Comparison of ENCODE assay signal across 7 mouse cellular contexts in the genomic region with DNA sequence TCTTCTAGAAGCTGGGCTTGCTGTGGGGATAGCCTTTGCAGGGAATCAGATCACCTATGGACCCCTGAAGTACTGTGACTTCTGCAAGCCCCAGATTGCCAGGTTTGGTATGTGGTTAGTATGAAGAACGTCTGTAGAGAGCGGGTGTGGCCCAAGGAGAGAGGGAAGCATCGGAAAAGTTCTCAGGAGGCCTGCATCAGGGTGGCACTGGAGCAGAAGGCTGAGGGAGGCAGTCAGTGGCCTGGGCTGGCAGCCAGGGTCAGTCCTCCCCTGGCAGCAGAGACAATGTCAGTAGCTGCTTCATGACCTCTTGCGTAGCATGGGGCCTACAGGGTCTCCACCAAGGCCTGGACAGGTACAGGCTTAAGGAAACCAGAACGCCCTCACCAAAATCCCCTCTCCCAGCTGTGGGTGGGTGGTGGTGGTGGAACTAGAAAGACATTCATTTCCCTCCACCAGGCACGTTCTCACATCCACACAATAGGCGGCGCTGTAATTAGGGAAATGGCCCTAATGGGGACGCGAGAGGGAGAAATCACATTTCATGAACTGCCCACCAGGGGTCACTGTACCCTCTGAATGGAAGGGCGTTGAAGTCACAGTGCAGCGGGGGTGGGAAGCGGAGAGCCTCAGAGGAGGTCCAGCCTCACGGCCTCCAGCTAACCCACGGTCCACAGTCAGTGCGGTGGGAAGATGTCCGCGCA. TPM values are rescaled to one million over a fixed set of nuclear protein-coding genes. Genes with fewer than 3 reads are reported as not detected.
A peak's percentile ranks its signal among the peaks of the same experiment; 100 is the strongest.
DNase-seq lines count a peak whose midpoint lies in the region; ATAC-seq lines count a peak whose summit lies in the region.

No protein-coding gene starts in this region.

- peak overlapping the region; percentile 20; the same call in 1 of the 2 replicates for H3K4me3 ChIP-seq in intestine, embryonic 14.5 days (ENCODE audit: low read depth, low read length)

- peak overlapping the region; percentile 44 for H3K4me2 ChIP-seq in intestine, embryonic 14.5 days (ENCODE audit: low read length)

- H3K36me3 ChIP-seq in intestine, embryonic 14.5 days (ENCODE audit: control insufficient read depth, insufficient read depth, low read length): 0 out of 2 replicates have a peak, but pooled peaks cover 3% of the 10 kb centered on the region

- H3K27ac ChIP-seq in intestine, embryonic 14.5 days (ENCODE audit: low read depth): no peak overlapping the region

- WGBS in intestine, embryonic 14.5 days: 32% methylated on average over 18 of the region's 18 CpGs

- peak; percentile 78 for DNase-seq in adipocyte (ENCODE audit: low spot score)
- DNase-seq in embryo, embryonic 10 days (ENCODE audit: low spot score): peak; percentile 94
- peak; percentile 66 for DNase-seq in gastrocnemius, postnatal 25 days
- peak; percentile 90 for DNase-seq in intestine, embryonic 14.5 days (ENCODE audit: low spot score)
- DNase-seq in left cerebral cortex, postnatal 14 days (ENCODE audit: low spot score in 2 of 2): peak; percentile 77 to 83
- peak; percentile 89 for DNase-seq in mesoderm, embryonic 11.5 days (ENCODE audit: low read depth, low spot score)
- peak; percentile 64 for DNase-seq in right cerebral cortex, postnatal 36 days (ENCODE audit: low spot score in 2 of 2)

- peaks cover 3% of the 10 kb centered on the region; the same call in 1 of the 2 replicates for H3K4me1 ChIP-seq in intestine, embryonic 14.5 days (replicated peaks; ENCODE audit: control insufficient read depth, insufficient read depth, low read length)

- ATAC-seq in intestine, embryonic 14.5 days (replicated peaks; ENCODE audit: low FRiP score, low TSS enrichment, low read depth): peak; percentile 54

- H3K27me3 ChIP-seq in intestine, embryonic 14.5 days (replicated peaks; ENCODE audit: control insufficient read depth, insufficient read depth, low read length): peaks cover 19% of the 10 kb centered on the region

- H3K9ac ChIP-seq in intestine, embryonic 14.5 days (ENCODE audit: low read length): no peak overlapping the region

- H3K9me3 ChIP-seq in intestine, embryonic 14.5 days (ENCODE audit: control insufficient read depth, low read length): no peaks in the 10 kb centered on the region

- intact Hi-C loops in left cerebral cortex, postnatal 14 days (cut with DNase I): loop anchor here (2.0 kb wide), 1 partner anchor 222 kb away; no protein-coding TSS in a partner anchor

RNA-seq across cellular contexts. Expression of gene Arhgap27, which starts 31.2 kb away (rescaled TPM):
- 1 to 10 TPM; 3.0 to 4.6 TPM for total RNA-seq in gastrocnemius, postnatal 25 days (2021)
- polyA plus RNA-seq in intestine, embryonic 14.5 days (2014; fragmentation: Nextera tagmentation; extraction: Ambion mirVana): 23.8 and 24.8 TPM in 2 replicates
- 10 to 100 TPM; 10.8 to 12.4 TPM for total RNA-seq in left cerebral cortex, postnatal 14 days (2021)
